Mouse (Mus musculus) heart, adult 2 months (tissue): Measurements from ENCODE around the gene Trim2.

Experiments used
- CTCF ChIP-seq: fragments of 200-600 bp; IDR thresholded peaks from 2 replicates; pipeline ENCODE4 v1.8.1; 2022; ENCODE audit warnings: antibody characterized with exemption, mild to moderate bottlenecking, moderate library complexity
- POLR2A ChIP-seq: fragments of 200-500 bp; IDR thresholded peaks from 2 replicates; pipeline ENCODE4 v1.6.1; 2011; ENCODE audit warnings: mild to moderate bottlenecking, low read depth, low read length, control low read depth; ENCODE audit not compliant: insufficient read depth

DNA sequence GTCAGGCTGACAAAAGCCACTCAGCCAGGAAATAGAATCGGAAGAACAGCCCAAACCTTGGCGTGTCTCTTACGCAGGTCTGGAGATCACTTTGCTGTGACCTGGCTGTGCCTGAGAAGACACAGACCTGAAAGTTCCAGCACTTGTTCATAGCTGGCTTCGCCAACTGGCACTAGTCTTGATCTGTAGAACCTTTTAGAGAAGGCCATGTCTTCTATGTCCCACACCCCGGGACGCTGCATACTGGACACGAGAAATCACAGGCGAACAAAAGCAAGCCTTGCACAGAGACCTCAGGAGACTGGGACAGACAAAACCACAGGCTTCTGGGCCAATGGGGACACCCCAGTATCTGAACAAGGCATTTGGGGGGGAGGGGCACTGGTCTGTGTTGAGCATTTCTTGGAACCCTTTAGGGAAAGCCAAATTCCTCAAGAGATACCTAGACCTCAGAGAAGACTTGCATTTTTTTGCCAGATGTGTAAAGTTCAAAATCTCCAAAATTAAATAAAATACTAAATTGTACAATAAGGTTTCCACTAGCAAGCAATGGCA lies 3.2 kb downstream of the Trim2 start:
- TF ChIP-seq CTCF = no peak
- no peak for TF ChIP-seq POLR2A
